Mouse (Mus musculus) T-helper 2 cell (primary cell): Measurements from ENCODE around the gene Sfr1.

Experiments
- in situ Hi-C: fragments of 300-600 bp; cut with MboI, MseI; formaldehyde crosslinking; loops from one replicate; pipeline ENCODE4 v1.15.1; 2025; ENCODE audit warnings: high pct_unique_total_duplicates

Gene Sfr1

GRCm38 (mm10) chr19:47731071-47731881 lies at the start of gene Sfr1:
Sfr1 (plus strand) TSS chr19:47731682.
- in situ Hi-C loops: no loop called here

GRCm38 (mm10) chr19:47689592-47689991 lies 41.9 kb upstream of the Sfr1 start:
- in situ Hi-C loops: loop anchor here (10.0 kb wide), 1 partner anchor 715 kb away; no protein-coding TSS in a partner anchor

- in situ Hi-C loops: no loop called here
These were observed 39.5 kb upstream of the Sfr1 start, which contains the start of gene Col17a1 for GRCm38 (mm10) chr19:47691994-47692393. Col17a1 (minus strand) TSS chr19:47692094.

- in situ Hi-C loops: no loop called here
These were observed 35.8 kb upstream of the Sfr1 start for GRCm38 (mm10) chr19:47695725-47696124.

- in situ Hi-C loops: no loop called here
These were observed 35.1 kb upstream of the Sfr1 start for GRCm38 (mm10) chr19:47696411-47696810.

GRCm38 (mm10) chr19:47697067-47697466 lies 34.4 kb upstream of the Sfr1 start:
- in situ Hi-C loops: no loop called here

- in situ Hi-C loops: no loop called here
These were observed 33.2 kb upstream of the Sfr1 start for GRCm38 (mm10) chr19:47698266-47698665.

- in situ Hi-C loops: no loop called here
These were observed 31.7 kb upstream of the Sfr1 start for GRCm38 (mm10) chr19:47699743-47700142.

GRCm38 (mm10) chr19:47700509-47700908 lies 31.0 kb upstream of the Sfr1 start:
- in situ Hi-C loops: no loop called here

GRCm38 (mm10) chr19:47705080-47705771 lies 26.3 kb upstream of the Sfr1 start:
- in situ Hi-C loops: no loop called here

GRCm38 (mm10) chr19:47705772-47706309 lies 25.6 kb upstream of the Sfr1 start:
- in situ Hi-C loops: no loop called here

GRCm38 (mm10) chr19:47710376-47710775 lies 21.1 kb upstream of the Sfr1 start:
- in situ Hi-C loops: no loop called here

GRCm38 (mm10) chr19:47713457-47713856 lies 18.0 kb upstream of the Sfr1 start:
- in situ Hi-C loops: no loop called here

GRCm38 (mm10) chr19:47716144-47716543 lies 15.3 kb upstream of the Sfr1 start:
- in situ Hi-C loops: no loop called here

- in situ Hi-C loops: no loop called here
These were observed 12.3 kb upstream of the Sfr1 start for GRCm38 (mm10) chr19:47719147-47719546.

GRCm38 (mm10) chr19:47722471-47722870 lies 9.0 kb upstream of the Sfr1 start:
- in situ Hi-C loops: loop anchor here (5.0 kb wide), 1 partner anchor 215 kb away; no protein-coding TSS in a partner anchor

GRCm38 (mm10) chr19:47724903-47725302 lies 6.6 kb upstream of the Sfr1 start:
- in situ Hi-C loops: loop anchor here (5.0 kb wide), 1 partner anchor 218 kb away; no protein-coding TSS in a partner anchor

GRCm38 (mm10) chr19:47725643-47726140 lies 5.8 kb upstream of the Sfr1 start:
- in situ Hi-C loops: no loop called here

- in situ Hi-C loops: no loop called here
These were observed 801 bp upstream of the Sfr1 start for GRCm38 (mm10) chr19:47730691-47731070.

GRCm38 (mm10) chr19:47731931-47732330 lies 449 bp downstream of the Sfr1 start:
- in situ Hi-C loops: no loop called here

GRCm38 (mm10) chr19:47747072-47747471 lies 15.6 kb downstream of the Sfr1 start:
- in situ Hi-C loops: no loop called here

GRCm38 (mm10) chr19:47748950-47749349 lies 17.5 kb downstream of the Sfr1 start:
- in situ Hi-C loops: no loop called here
